Mouse (Mus musculus) midbrain, embryonic 16.5 days (tissue): ENCODE measurements around the gene Spock1. TPM values are rescaled to one million over a fixed set of nuclear protein-coding genes. Genes with fewer than 3 reads are reported as not detected.

ENCODE experiments used
- ATAC-seq: fragments of 200-750 bp; cut with Nextera tagmentation; 2 replicates; pipeline ENCODE4 v1.8.0; 2017; ENCODE audit warnings: moderate TSS enrichment
- H3K27ac ChIP-seq: fragments of 300-500 bp; sonication (generic); 2 replicates; pipeline ENCODE4 v1.5.1; 2014; ENCODE audit warnings: mild to moderate bottlenecking, low read length, mixed read lengths
- H3K27me3 ChIP-seq: fragments of 300-500 bp; sonication (generic); 2 replicates; pipeline ENCODE4 v1.6.1; 2014; ENCODE audit warnings: low read depth, low read length, mixed read lengths; ENCODE audit not compliant: control insufficient read depth, insufficient read depth
- H3K36me3 ChIP-seq: fragments of 300-500 bp; sonication (generic); 2 replicates; pipeline ENCODE4 v1.6.1; 2014; ENCODE audit warnings: mild to moderate bottlenecking, low read length, moderate library complexity, mixed read lengths; ENCODE audit not compliant: control insufficient read depth, insufficient read depth
- H3K4me1 ChIP-seq: fragments of 300-500 bp; sonication (generic); 2 replicates; pipeline ENCODE4 v1.6.1; 2014; ENCODE audit warnings: mild to moderate bottlenecking, low read length, mixed read lengths; ENCODE audit not compliant: control insufficient read depth, insufficient read depth
- H3K4me2 ChIP-seq: fragments of 300-500 bp; sonication (generic); 2 replicates; pipeline ENCODE4 v1.6.1; 2014; ENCODE audit warnings: mild to moderate bottlenecking, low read length, mixed read lengths
- H3K4me3 ChIP-seq: fragments of 300-500 bp; sonication (generic); 2 replicates; pipeline ENCODE4 v1.5.1; 2014; ENCODE audit warnings: low read depth, mild to moderate bottlenecking, low read length, moderate library complexity, mixed read lengths
- H3K9ac ChIP-seq: fragments of 300-500 bp; sonication (generic); 2 replicates; pipeline ENCODE4 v1.6.1; 2014; ENCODE audit warnings: low read depth, low read length, mixed read lengths
- H3K9me3 ChIP-seq: fragments of 300-500 bp; sonication (generic); replicated peaks from 2 replicates; pipeline ENCODE4 v1.6.1; 2014; ENCODE audit warnings: mild to moderate bottlenecking, low read length, mixed read lengths; ENCODE audit not compliant: control insufficient read depth, poor library complexity, severe bottlenecking
- WGBS: fragments of 180-500 bp; shearing (Covaris S2); extraction: QIAGEN DNeasy Blood & Tissue Kit; methylation state at CpG from one replicate; pipeline ENCODE4 v1.1.7; 2014; 5-methylcytosine and 5-hydroxymethylcytosine counted together
- polyA plus RNA-seq: library from polyadenylated mRNA; unstranded; fragments of >200 nt; fragmentation: Nextera tagmentation; extraction: Ambion mirVana; gene quantifications from 2 replicates; pipeline ENCODE4 v1.2.1, GENCODE M21; 2015

Gene Spock1
- polyA plus RNA-seq, 1 experiment from 2014 or later: 81.8 TPM

DNA sequence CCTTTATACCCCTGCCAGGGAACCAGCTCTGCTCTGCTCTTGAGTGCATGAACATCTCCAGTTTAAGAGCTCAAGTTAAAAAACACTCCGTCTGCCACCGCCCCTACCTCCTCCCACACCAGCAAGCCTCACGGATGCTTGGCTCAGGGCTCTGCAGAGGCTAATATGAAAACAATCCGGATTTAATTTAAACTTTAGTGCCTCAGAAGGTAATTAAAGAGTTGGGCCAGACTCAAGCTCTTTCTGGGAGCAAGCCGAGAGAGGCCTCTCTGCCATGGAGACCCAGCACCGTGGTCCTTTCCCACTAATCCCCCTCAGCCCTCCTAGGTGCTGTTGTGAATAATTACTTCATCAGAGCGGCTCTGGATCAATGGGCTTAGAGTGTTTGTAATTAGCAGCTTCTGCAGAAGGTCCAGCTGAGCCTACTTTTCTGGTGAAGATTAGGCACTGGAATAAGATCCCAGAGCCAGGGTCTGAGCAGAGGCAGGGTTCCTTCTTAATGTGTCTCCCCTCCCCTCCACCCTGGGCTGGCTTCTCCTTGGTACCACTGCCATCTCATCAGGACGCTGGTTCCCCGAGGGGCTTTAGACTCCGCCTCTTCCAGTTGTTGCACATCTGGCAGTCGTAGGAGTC is 457.8 kb downstream of the Spock1 start:
- peak; percentile 41; the same call in 1 of the 2 replicates for ATAC-seq
- H3K9ac ChIP-seq: no peak overlapping the region
- 16% methylated on average over 11 of the region's 11 CpGs for WGBS
- H3K27ac ChIP-seq: no peak overlapping the region
- H3K4me2 ChIP-seq: no peak overlapping the region
- peaks cover 14% of the 10 kb centered on the region for H3K4me1 ChIP-seq
- no peaks in the 10 kb centered on the region for H3K9me3 ChIP-seq
- H3K4me3 ChIP-seq: no peak overlapping the region
- H3K27me3 ChIP-seq: no peaks in the 10 kb centered on the region
- no peaks in the 10 kb centered on the region for H3K36me3 ChIP-seq

- no peak; the same call in 1 of the 2 replicates for ATAC-seq
- Histone ChIP-seq H3K27me3 (no peaks in the 10 kb centered on the region), H3K9me3 (no peaks in the 10 kb centered on the region), H3K4me1 (peaks cover 14% of the 10 kb centered on the region), H3K27ac (no peak overlapping the region), H3K36me3 (no peaks in the 10 kb centered on the region), H3K9ac (no peak overlapping the region), H3K4me3 (no peak overlapping the region), H3K4me2 (no peak overlapping the region)
- WGBS: 57% methylated on average over 7 of the region's 7 CpGs
Observed at GRCm38 (mm10) chr13:57448906-57449305, 459.2 kb downstream of the Spock1 start.

GRCm38 (mm10) chr13:57444977-57445376 is 463.2 kb downstream of the Spock1 start:
- Histone ChIP-seq H3K4me1 (peaks cover 5% of the 10 kb centered on the region; the same call in 1 of the 2 replicates), H3K4me2 (no peak overlapping the region), H3K27me3 (no peaks in the 10 kb centered on the region), H3K36me3 (no peaks in the 10 kb centered on the region), H3K9ac (no peak overlapping the region), H3K4me3 (no peak overlapping the region), H3K27ac (no peak overlapping the region), H3K9me3 (no peaks in the 10 kb centered on the region)
- WGBS: 89% methylated on average over 3 of the region's 3 CpGs
- ATAC-seq: no peak

DNA sequence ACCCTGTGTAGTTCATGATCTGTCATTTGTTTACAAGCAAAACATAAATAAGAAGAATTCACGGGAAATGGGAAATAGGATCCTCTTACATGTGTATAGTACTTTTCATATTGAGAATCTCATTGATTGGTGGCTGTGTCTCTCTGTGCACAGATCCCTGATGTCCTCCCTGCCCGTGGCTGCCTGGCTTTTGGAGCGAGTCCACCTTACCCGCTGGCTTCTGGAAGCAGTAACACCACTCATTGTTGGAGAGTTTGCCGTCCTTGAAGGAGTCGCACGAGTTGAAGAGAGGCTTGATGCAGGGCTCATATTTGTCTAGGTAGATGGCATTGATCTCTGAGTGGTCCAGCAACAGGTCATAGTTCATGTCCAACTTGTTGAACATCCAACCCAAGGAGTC is 468.0 kb downstream of the Spock1 start:
- Histone ChIP-seq H3K9me3 (no peaks in the 10 kb centered on the region), H3K4me2 (no peak overlapping the region), H3K4me3 (no peak overlapping the region), H3K27me3 (no peaks in the 10 kb centered on the region; the same call in 1 of the 2 replicates), H3K36me3 (no peaks in the 10 kb centered on the region), H3K9ac (no peak overlapping the region), H3K4me1 (no peaks in the 10 kb centered on the region), H3K27ac (no peak overlapping the region)
- 93% methylated on average over 7 of the region's 7 CpGs for WGBS
- ATAC-seq: no peak

- no peak overlapping the region for H3K4me3 ChIP-seq
- no peak overlapping the region for H3K27ac ChIP-seq
- ATAC-seq: no peak
- no peaks in the 10 kb centered on the region for H3K36me3 ChIP-seq
- no peak overlapping the region for H3K9ac ChIP-seq
- H3K9me3 ChIP-seq: no peaks in the 10 kb centered on the region
- H3K4me2 ChIP-seq: no peak overlapping the region
- H3K4me1 ChIP-seq: no peaks in the 10 kb centered on the region
- WGBS: 88% methylated on average over 10 of the region's 10 CpGs
- no peaks in the 10 kb centered on the region; the same call in 1 of the 2 replicates for H3K27me3 ChIP-seq
Observed at GRCm38 (mm10) chr13:57435726-57436220, 472.4 kb downstream of the Spock1 start.

GRCm38 (mm10) chr13:57433848-57434247 is 474.3 kb downstream of the Spock1 start:
- Histone ChIP-seq H3K36me3 (no peaks in the 10 kb centered on the region), H3K9ac (no peak overlapping the region), H3K4me1 (no peaks in the 10 kb centered on the region), H3K27me3 (no peaks in the 10 kb centered on the region; the same call in 1 of the 2 replicates), H3K4me3 (no peak overlapping the region), H3K27ac (no peak overlapping the region), H3K9me3 (no peaks in the 10 kb centered on the region), H3K4me2 (no peak overlapping the region)
- WGBS: 92% methylated on average over 4 of the region's 4 CpGs
- ATAC-seq: no peak

DNA sequence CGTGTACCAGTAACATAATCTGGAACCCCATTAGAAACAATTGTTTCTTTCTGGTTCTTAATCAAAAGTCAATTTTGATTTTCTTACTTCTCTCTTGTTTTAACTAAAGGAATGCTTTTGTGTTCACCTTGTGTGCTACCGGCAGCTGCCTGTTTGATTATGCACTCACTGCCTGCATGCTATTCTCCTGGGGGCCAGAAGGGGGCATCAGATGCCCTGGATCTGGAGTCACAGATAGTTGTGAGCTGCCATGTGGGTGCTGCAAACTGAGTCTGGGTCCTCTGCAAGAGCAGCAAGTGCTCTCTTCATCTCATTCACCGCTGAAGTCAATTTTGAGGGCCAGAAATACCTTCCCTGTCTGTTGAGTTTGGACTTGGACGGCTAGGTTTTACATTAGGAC is 476.3 kb downstream of the Spock1 start:
- Histone ChIP-seq H3K9ac (no peak overlapping the region), H3K36me3 (no peaks in the 10 kb centered on the region), H3K9me3 (no peaks in the 10 kb centered on the region), H3K4me3 (no peak overlapping the region), H3K27ac (no peak overlapping the region), H3K4me1 (no peaks in the 10 kb centered on the region), H3K27me3 (no peaks in the 10 kb centered on the region; the same call in 1 of the 2 replicates), H3K4me2 (no peak overlapping the region)
- WGBS: 91% methylated on average over 4 of the region's 4 CpGs
- ATAC-seq: no peak

DNA sequence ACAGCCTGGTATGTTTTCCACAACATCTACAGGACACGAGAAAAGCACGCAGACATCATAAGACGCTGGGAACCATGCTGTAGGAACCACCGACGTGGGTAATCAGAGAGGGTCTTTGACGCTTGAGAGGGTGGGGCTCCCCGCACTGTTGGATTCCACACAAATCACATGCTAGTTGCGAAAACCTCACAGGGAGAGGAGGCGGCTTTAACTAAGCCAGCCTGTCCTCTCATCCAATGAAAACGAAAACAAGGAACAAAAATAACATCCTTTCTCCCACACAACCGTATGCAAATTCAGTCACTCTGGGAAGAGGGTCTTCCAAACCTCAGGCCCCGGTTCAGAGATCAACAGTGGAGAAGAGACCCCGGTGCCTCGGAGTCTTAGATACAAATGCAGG is 479.3 kb downstream of the Spock1 start:
- no peak overlapping the region for H3K4me3 ChIP-seq
- no peak for ATAC-seq
- H3K27ac ChIP-seq: no peak overlapping the region
- H3K9me3 ChIP-seq: no peaks in the 10 kb centered on the region
- no peak overlapping the region for H3K4me2 ChIP-seq
- H3K36me3 ChIP-seq: no peaks in the 10 kb centered on the region
- 65% methylated on average over 14 of the region's 14 CpGs for WGBS
- H3K9ac ChIP-seq: no peak overlapping the region
- no peaks in the 10 kb centered on the region for H3K4me1 ChIP-seq
- no peaks in the 10 kb centered on the region for H3K27me3 ChIP-seq

GRCm38 (mm10) chr13:57418781-57419180 is 489.4 kb downstream of the Spock1 start:
- no peak overlapping the region for H3K4me3 ChIP-seq
- H3K4me2 ChIP-seq: no peak overlapping the region
- no peak overlapping the region for H3K27ac ChIP-seq
- no peaks in the 10 kb centered on the region for H3K9me3 ChIP-seq
- 95% methylated on average over 5 of the region's 5 CpGs for WGBS
- H3K4me1 ChIP-seq: no peaks in the 10 kb centered on the region; the same call in 1 of the 2 replicates
- H3K36me3 ChIP-seq: no peaks in the 10 kb centered on the region
- H3K27me3 ChIP-seq: no peaks in the 10 kb centered on the region
- no peak for ATAC-seq
- no peak overlapping the region for H3K9ac ChIP-seq
